Mouse (Mus musculus): ENCODE data around the gene Fcgbp. TPM values are rescaled to one million over a fixed set of nuclear protein-coding genes. Genes with fewer than 3 reads are reported as not detected.
"Not testable (repeated sequence)": the region's sequence is repeated elsewhere in the genome, so short reads cannot be mapped to it uniquely, and the experiment has no call there.

The Fcgbp gene
- polyA plus RNA-seq, 1 experiment from 2014 or later = 0.24 TPM

DNA sequence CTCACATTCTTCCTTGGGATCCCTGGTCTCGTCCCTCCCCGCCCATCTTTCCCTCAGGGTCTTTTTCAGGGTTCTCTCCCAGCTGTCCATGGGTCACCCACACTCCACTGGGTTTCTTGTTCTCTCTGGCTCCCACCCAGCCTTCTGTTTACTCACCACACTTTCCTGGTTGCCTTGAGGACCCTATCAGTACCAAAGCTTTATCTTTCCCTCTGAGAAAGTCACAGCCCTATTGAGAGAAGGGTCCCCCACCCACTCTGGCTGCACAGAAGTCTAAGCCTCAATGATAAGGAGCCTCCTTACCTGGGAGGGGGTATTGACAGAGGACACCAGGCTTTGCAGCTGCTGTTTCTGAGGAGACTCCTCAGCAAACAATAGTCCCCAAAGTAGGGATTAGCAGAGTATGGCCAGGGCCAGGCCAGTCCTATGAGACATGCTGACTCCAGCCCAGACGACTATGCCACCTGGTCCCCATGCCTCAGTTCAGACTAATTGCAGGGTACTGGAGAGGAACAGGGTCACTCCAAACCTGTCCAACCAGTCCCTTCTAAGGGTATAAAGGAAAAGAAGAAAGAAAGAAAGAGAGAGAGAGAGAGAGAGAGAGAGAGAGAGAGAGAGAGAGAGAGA is 1.4 kb upstream of the Fcgbp start:
- no peak overlapping the region for H3K4me3 ChIP-seq (ENCODE audit: low read depth, low read length)
- no peaks in the 10 kb centered on the region for H3K36me3 ChIP-seq (ENCODE audit: control insufficient read depth, insufficient read depth, low read length)
- no peaks in the 10 kb centered on the region for H3K27me3 ChIP-seq (ENCODE audit: control insufficient read depth, insufficient read depth, low read length)
- WGBS (ENCODE audit: insufficient replicate concordance) = 52% methylated on average over 3 of the region's 3 CpGs
- H3K4me2 ChIP-seq = no peak overlapping the region
- no peak overlapping the region for H3K27ac ChIP-seq (ENCODE audit: low read depth, low read length)
- no peaks in the 10 kb centered on the region for H3K4me1 ChIP-seq (ENCODE audit: control insufficient read depth, insufficient read depth, low read length)
- ATAC-seq (replicated peaks; ENCODE audit: insufficient number of reproducible peaks, low FRiP score, low TSS enrichment) = no peak
- no peaks in the 10 kb centered on the region for H3K9me3 ChIP-seq (replicated peaks; ENCODE audit: control insufficient read depth, low read length)
- no peak overlapping the region for H3K9ac ChIP-seq (ENCODE audit: low read depth, low read length)

DNA sequence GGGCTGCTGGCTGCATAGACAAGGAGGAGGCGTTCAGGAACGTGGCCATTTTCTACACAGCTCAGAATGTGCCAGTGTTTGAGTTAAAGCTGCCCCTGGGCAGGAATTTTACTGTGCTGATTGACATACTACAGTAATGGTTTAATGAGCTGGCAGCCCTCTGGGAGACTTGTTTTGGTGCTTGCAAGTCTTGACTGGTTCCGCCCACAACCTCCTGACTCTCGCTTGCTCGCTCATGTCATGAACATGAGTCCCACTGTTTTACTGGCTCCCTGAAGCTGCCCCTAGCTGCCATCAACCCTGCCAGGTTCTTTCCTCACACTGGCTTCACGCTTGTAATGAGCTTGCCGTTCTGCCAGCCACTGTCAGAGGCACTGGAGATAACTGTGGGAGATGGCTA is 13.2 kb downstream of the Fcgbp start:
- 63% methylated on average over 7 of the region's 7 CpGs for WGBS (ENCODE audit: insufficient replicate concordance)
- Histone ChIP-seq H3K4me3 (ENCODE audit: low read depth, low read length) (no peak overlapping the region), H3K9me3 (replicated peaks; ENCODE audit: control insufficient read depth, low read length) (no peaks in the 10 kb centered on the region), H3K9ac (ENCODE audit: low read depth, low read length) (no peak overlapping the region), H3K36me3 (ENCODE audit: control insufficient read depth, insufficient read depth, low read length) (no peaks in the 10 kb centered on the region), H3K4me2 (no peak overlapping the region), H3K4me1 (ENCODE audit: control insufficient read depth, insufficient read depth, low read length) (no peaks in the 10 kb centered on the region), H3K27ac (ENCODE audit: low read depth, low read length) (no peak overlapping the region), H3K27me3 (ENCODE audit: control insufficient read depth, insufficient read depth, low read length) (no peaks in the 10 kb centered on the region)
- no peak for ATAC-seq (replicated peaks; ENCODE audit: insufficient number of reproducible peaks, low FRiP score, low TSS enrichment)

DNA sequence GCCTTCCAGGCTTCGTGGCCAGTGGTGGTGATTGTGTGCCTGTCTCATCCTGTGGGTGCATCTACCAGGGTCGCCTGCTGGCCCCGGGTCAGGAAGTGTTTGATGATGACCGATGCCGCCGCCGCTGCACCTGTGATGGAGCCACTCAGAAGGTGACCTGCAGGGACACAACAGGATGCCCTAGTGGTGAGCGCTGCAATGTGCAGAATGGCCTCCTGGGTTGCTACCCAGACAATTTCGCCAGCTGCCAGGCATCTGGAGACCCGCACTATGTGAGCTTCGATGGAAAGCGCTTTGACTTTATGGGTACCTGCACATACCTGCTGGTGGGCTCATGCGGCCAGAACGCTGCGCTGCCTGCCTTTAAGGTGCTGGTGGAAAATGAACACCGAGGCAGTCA is 15.2 kb downstream of the Fcgbp start:
- H3K4me1 ChIP-seq (ENCODE audit: control insufficient read depth, insufficient read depth, low read length) = no peaks in the 10 kb centered on the region
- H3K9me3 ChIP-seq (replicated peaks; ENCODE audit: control insufficient read depth, low read length) = no peaks in the 10 kb centered on the region
- ATAC-seq (replicated peaks; ENCODE audit: insufficient number of reproducible peaks, low FRiP score, low TSS enrichment) = no peak
- no peak overlapping the region for H3K27ac ChIP-seq (ENCODE audit: low read depth, low read length)
- no peaks in the 10 kb centered on the region for H3K27me3 ChIP-seq (ENCODE audit: control insufficient read depth, insufficient read depth, low read length)
- no peak overlapping the region for H3K4me2 ChIP-seq
- 72% methylated on average over 16 of the region's 16 CpGs for WGBS (ENCODE audit: insufficient replicate concordance)
- no peaks in the 10 kb centered on the region for H3K36me3 ChIP-seq (ENCODE audit: control insufficient read depth, insufficient read depth, low read length)
- no peak overlapping the region for H3K9ac ChIP-seq (ENCODE audit: low read depth, low read length)
- no peak overlapping the region for H3K4me3 ChIP-seq (ENCODE audit: low read depth, low read length)

DNA sequence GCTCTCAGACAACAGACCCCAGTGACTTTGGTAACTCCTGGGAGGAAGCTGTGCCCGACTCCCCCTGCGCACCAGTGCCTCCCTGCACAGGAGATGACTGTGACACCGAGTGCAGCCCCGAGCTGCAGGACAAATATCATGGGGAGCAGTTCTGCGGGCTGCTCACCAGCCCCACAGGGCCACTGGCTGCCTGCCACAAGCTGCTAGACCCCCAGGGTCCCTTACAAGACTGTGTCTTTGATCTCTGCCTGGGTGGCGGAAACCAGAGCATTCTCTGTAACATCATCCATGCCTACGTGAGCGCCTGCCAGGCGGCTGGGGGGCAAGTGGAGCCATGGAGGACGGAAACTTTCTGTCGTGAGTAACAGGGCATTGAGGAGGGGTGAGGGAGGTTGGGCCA is 22.5 kb downstream of the Fcgbp start:
- Histone ChIP-seq H3K9me3 (replicated peaks; ENCODE audit: control insufficient read depth, low read length) (no peaks in the 10 kb centered on the region), H3K9ac (ENCODE audit: low read depth, low read length) (no peak overlapping the region), H3K27ac (ENCODE audit: low read depth, low read length) (no peak overlapping the region), H3K4me2 (no peak overlapping the region), H3K36me3 (ENCODE audit: control insufficient read depth, insufficient read depth, low read length) (no peaks in the 10 kb centered on the region), H3K27me3 (ENCODE audit: control insufficient read depth, insufficient read depth, low read length) (0 out of 2 replicates have a peak, but pooled peaks cover 3% of the 10 kb centered on the region), H3K4me3 (ENCODE audit: low read depth, low read length) (no peak overlapping the region), H3K4me1 (ENCODE audit: control insufficient read depth, insufficient read depth, low read length) (no peaks in the 10 kb centered on the region)
- WGBS (ENCODE audit: insufficient replicate concordance) = 34% methylated on average over 11 of the region's 11 CpGs
- ATAC-seq (replicated peaks; ENCODE audit: insufficient number of reproducible peaks, low FRiP score, low TSS enrichment) = no peak

DNA sequence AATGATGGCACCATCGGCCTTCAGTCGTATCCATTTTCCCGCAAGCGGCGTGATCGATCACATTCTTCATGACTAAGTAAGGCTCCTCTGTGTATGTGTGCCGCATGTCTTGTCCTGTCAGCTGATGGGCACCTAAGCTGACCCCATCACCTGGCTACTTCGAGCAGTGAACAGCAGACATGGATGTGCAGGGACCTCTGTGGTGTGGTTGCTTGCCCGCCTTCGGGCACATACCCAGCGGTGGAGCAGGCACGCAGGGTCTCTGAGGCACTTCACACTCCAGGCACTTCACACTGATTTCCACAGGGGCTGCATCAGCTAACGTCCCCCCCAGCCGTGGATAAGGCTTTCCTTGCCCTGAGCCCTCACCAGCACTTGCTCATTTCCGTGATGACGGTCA is 28.1 kb downstream of the Fcgbp start:
- no peak overlapping the region for H3K9ac ChIP-seq (ENCODE audit: low read depth, low read length)
- H3K9me3 ChIP-seq (replicated peaks; ENCODE audit: control insufficient read depth, low read length) = 0 out of 2 replicates have a peak, but pooled peaks cover 2% of the 10 kb centered on the region
- H3K4me2 ChIP-seq = no peak overlapping the region
- no peaks in the 10 kb centered on the region for H3K4me1 ChIP-seq (ENCODE audit: control insufficient read depth, insufficient read depth, low read length)
- WGBS (ENCODE audit: insufficient replicate concordance) = 87% methylated on average over 16 of the region's 16 CpGs
- H3K4me3 ChIP-seq (ENCODE audit: low read depth, low read length) = no peak overlapping the region
- no peaks in the 10 kb centered on the region; the same call in 1 of the 2 replicates for H3K27me3 ChIP-seq (ENCODE audit: control insufficient read depth, insufficient read depth, low read length)
- no peaks in the 10 kb centered on the region for H3K36me3 ChIP-seq (ENCODE audit: control insufficient read depth, insufficient read depth, low read length)
- no peak for ATAC-seq (replicated peaks; ENCODE audit: insufficient number of reproducible peaks, low FRiP score, low TSS enrichment)
- no peak overlapping the region for H3K27ac ChIP-seq (ENCODE audit: low read depth, low read length)

DNA sequence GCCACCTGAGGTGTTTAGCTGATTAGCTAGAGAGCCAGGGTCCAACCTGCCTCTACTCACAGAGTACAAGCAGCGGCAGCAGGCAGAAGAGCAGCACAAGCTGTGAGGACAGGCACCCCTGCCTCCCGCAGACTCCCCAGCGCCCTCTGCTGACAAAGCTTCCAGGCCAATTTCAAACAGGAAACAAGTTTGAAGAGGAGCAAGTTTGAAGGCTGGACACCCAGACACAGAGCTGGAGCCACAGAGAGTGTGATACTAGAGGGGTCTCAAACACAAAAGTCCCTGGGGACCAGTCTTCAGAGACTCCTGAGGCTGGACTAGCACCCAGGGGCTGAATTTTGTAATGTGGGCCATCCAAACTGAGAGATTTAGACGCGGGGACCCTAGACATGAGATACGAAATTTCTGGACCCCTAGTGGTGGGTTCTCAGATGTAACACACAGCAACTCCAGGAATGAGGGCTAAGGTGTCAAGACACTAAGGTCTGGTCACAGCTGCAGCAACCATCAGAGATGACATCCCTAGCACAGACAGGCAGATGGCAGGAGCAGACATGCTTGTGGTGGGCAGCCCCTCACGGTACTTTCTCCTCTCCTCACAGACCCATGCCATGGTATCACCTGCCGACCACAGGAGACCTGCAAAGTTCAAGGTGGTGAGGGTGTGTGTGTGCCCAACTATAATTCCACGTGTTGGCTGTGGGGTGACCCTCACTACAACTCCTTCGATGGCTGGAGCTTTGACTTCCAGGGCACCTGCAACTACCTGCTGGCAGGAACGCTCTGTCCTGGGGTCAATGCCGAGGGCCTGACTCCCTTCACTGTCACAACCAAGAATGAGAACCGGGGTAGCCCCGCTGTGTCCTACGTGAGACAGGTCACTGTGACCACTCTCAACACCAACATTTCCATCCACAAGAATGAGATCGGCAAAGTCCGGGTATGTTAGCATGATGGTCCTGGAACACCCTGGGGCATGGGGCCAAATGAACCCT is 29.9 kb downstream of the Fcgbp start:
- Histone ChIP-seq H3K27me3 (ENCODE audit: control insufficient read depth, insufficient read depth, low read length) (peaks cover 6% of the 10 kb centered on the region), H3K36me3 (ENCODE audit: control insufficient read depth, insufficient read depth, low read length) (no peaks in the 10 kb centered on the region), H3K4me2 (no peak overlapping the region), H3K9me3 (replicated peaks; ENCODE audit: control insufficient read depth, low read length) (0 out of 2 replicates have a peak, but pooled peaks cover 2% of the 10 kb centered on the region), H3K9ac (ENCODE audit: low read depth, low read length) (no peak overlapping the region), H3K4me1 (ENCODE audit: control insufficient read depth, insufficient read depth, low read length) (no peaks in the 10 kb centered on the region), H3K27ac (ENCODE audit: low read depth, low read length) (no peak overlapping the region), H3K4me3 (ENCODE audit: low read depth, low read length) (no peak overlapping the region)
- ATAC-seq (replicated peaks; ENCODE audit: insufficient number of reproducible peaks, low FRiP score, low TSS enrichment) = no peak
- WGBS (ENCODE audit: insufficient replicate concordance) = 59% methylated on average over 17 of the region's 17 CpGs

DNA sequence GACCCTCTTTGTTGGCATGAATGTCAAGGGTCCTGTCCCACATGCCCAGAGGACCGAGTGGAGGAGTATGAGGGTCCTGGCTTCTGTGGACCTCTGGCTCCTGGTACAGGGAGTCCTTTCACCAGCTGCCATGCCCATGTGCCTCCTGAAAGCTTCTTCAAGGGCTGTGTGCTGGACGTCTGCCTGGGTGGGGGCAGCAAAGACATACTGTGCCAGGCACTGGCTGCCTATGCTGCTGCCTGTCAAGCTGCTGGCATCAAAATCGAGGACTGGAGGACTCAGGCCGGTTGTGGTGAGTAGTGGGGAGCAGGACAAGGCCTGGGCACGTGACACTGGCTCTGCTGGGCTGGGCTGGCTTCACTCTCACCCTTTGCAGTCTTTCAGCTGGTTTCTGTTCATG is 31.9 kb downstream of the Fcgbp start:
- WGBS (ENCODE audit: insufficient replicate concordance) = 50% methylated on average over 5 of the region's 5 CpGs
- not testable (repeated sequence) for H3K27ac ChIP-seq (ENCODE audit: low read depth, low read length); H3K9ac ChIP-seq (ENCODE audit: low read depth, low read length); H3K4me2 ChIP-seq; H3K27me3 ChIP-seq (ENCODE audit: control insufficient read depth, insufficient read depth, low read length); ATAC-seq (replicated peaks; ENCODE audit: insufficient number of reproducible peaks, low FRiP score, low TSS enrichment); H3K9me3 ChIP-seq (replicated peaks; ENCODE audit: control insufficient read depth, low read length); H3K4me1 ChIP-seq (ENCODE audit: control insufficient read depth, insufficient read depth, low read length); H3K36me3 ChIP-seq (ENCODE audit: control insufficient read depth, insufficient read depth, low read length); H3K4me3 ChIP-seq (ENCODE audit: low read depth, low read length)

DNA sequence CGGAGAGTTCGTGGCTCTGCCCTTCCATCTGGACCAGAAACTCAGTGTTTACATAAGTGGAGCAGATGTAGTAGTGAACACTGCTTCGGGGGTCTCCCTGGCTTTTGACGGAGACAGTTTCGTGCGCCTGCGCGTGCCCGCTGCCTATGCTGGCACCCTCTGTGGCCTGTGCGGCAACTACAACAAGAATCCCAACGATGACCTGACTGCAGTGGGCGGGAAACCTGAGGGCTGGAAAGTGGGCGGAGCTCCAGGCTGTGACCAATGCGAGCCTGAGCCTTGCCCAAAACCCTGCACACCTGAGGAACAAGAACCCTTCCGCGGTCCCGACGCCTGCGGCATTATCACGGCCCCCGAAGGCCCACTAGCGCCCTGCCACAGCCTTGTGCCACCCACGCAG is 33.6 kb downstream of the Fcgbp start:
- peak overlapping the region; percentile 37 for H3K4me2 ChIP-seq
- ATAC-seq (replicated peaks; ENCODE audit: insufficient number of reproducible peaks, low FRiP score, low TSS enrichment) = no peak
- H3K36me3 ChIP-seq (ENCODE audit: control insufficient read depth, insufficient read depth, low read length) = no peaks in the 10 kb centered on the region
- H3K4me1 ChIP-seq (ENCODE audit: control insufficient read depth, insufficient read depth, low read length) = no peaks in the 10 kb centered on the region
- WGBS (ENCODE audit: insufficient replicate concordance) = 4% methylated on average over 23 of the region's 23 CpGs
- peak overlapping the region; percentile 6; the same call in 1 of the 2 replicates for H3K4me3 ChIP-seq (ENCODE audit: low read depth, low read length)
- peaks cover 6% of the 10 kb centered on the region for H3K27me3 ChIP-seq (ENCODE audit: control insufficient read depth, insufficient read depth, low read length)
- H3K27ac ChIP-seq (ENCODE audit: low read depth, low read length) = no peak overlapping the region
- H3K9me3 ChIP-seq (replicated peaks; ENCODE audit: control insufficient read depth, low read length) = no peaks in the 10 kb centered on the region
- H3K9ac ChIP-seq (ENCODE audit: low read depth, low read length) = no peak overlapping the region
